Mouse (Mus musculus): Measurements from ENCODE around the gene Fam19a5.

Fam19a5 gene

GRCm38 (mm10) chr15:87736345-87736744 lies 192.2 kb downstream of the Fam19a5 start:
- DNase-seq (ENCODE audit: low spot score in 2 of 2) = no peak

- no peak for DNase-seq (ENCODE audit: low spot score in 2 of 2)
These were observed 211.4 kb downstream of the Fam19a5 start for GRCm38 (mm10) chr15:87755482-87755881.

GRCm38 (mm10) chr15:87765876-87766275 lies 221.8 kb downstream of the Fam19a5 start:
- DNase-seq (ENCODE audit: low spot score in 2 of 2) = no peak

- DNase-seq (ENCODE audit: low spot score in 2 of 2) = no peak
These were observed 229.9 kb downstream of the Fam19a5 start for GRCm38 (mm10) chr15:87773955-87774354.

- DNase-seq (ENCODE audit: low spot score in 2 of 2) = no peak
These were observed 239.2 kb downstream of the Fam19a5 start for GRCm38 (mm10) chr15:87783331-87783730.

- no peak for DNase-seq (ENCODE audit: low spot score in 2 of 2)
These were observed 245.6 kb downstream of the Fam19a5 start for GRCm38 (mm10) chr15:87789671-87790070.

- no peak for DNase-seq (ENCODE audit: low spot score in 2 of 2)
These were observed 249.6 kb downstream of the Fam19a5 start for GRCm38 (mm10) chr15:87793661-87794060.

GRCm38 (mm10) chr15:87796571-87796970 lies 252.5 kb downstream of the Fam19a5 start:
- no peak for DNase-seq (ENCODE audit: low spot score in 2 of 2)

All from frontal cortex, postnatal 14 days (tissue).